Mouse (Mus musculus) kidney, postnatal 36 days (tissue): ENCODE results near the gene Dapl1.

Experiments used
- DNase-seq, 2 experiments: peaks; one replicate each; pipeline ENCODE4 v3.0.0; 2021 to 2022; ENCODE audit warnings: mixed read lengths in 2 of 2

Dapl1 gene

GRCm38 (mm10) chr2:59484438-59484837, at the start of gene Dapl1:
Dapl1 (plus strand) TSS chr2:59484653.
- peak; percentile 64 to 74 for DNase-seq

GRCm38 (mm10) chr2:59434820-59435219, 49.6 kb upstream of the Dapl1 start:
- no peak for DNase-seq

GRCm38 (mm10) chr2:59437684-59438393, 46.6 kb upstream of the Dapl1 start:
- peak; percentile 89 to 90 for DNase-seq

GRCm38 (mm10) chr2:59438479-59438935, 45.9 kb upstream of the Dapl1 start:
- DNase-seq = peak; percentile 62 to 78

GRCm38 (mm10) chr2:59439824-59440223, 44.6 kb upstream of the Dapl1 start:
- no peak for DNase-seq

- DNase-seq = peak; percentile 76 to 92
Measured at GRCm38 (mm10) chr2:59440481-59440880, 44.0 kb upstream of the Dapl1 start.

GRCm38 (mm10) chr2:59441681-59442080, 42.8 kb upstream of the Dapl1 start:
- peak; percentile 18 to 34 for DNase-seq

GRCm38 (mm10) chr2:59446671-59447070, 37.8 kb upstream of the Dapl1 start:
- DNase-seq = peak in 1 of 2 experiments; percentile 17

- DNase-seq = no peak
Measured at GRCm38 (mm10) chr2:59447712-59448111, 36.7 kb upstream of the Dapl1 start.

- DNase-seq = no peak
Measured at GRCm38 (mm10) chr2:59448516-59448915, 35.9 kb upstream of the Dapl1 start.

GRCm38 (mm10) chr2:59448921-59449320, 35.5 kb upstream of the Dapl1 start:
- DNase-seq = no peak

- peak in 1 of 2 experiments; percentile 25 for DNase-seq
Measured at GRCm38 (mm10) chr2:59451675-59452074, 32.8 kb upstream of the Dapl1 start.

GRCm38 (mm10) chr2:59452102-59452501, 32.4 kb upstream of the Dapl1 start:
- DNase-seq = no peak

GRCm38 (mm10) chr2:59462086-59462485, 22.4 kb upstream of the Dapl1 start:
- no peak for DNase-seq

GRCm38 (mm10) chr2:59463428-59464182, 20.8 kb upstream of the Dapl1 start:
- no peak for DNase-seq

GRCm38 (mm10) chr2:59465671-59466070, 18.8 kb upstream of the Dapl1 start:
- no peak for DNase-seq

GRCm38 (mm10) chr2:59466358-59466757, 18.1 kb upstream of the Dapl1 start:
- no peak for DNase-seq

GRCm38 (mm10) chr2:59467085-59467484, 17.4 kb upstream of the Dapl1 start:
- no peak for DNase-seq

- no peak for DNase-seq
Measured at GRCm38 (mm10) chr2:59467976-59468375, 16.5 kb upstream of the Dapl1 start.

- no peak for DNase-seq
Measured at GRCm38 (mm10) chr2:59469590-59470245, 14.7 kb upstream of the Dapl1 start.

- DNase-seq = peak; percentile 16 to 38
Measured at GRCm38 (mm10) chr2:59470326-59471031, 14.0 kb upstream of the Dapl1 start.

- DNase-seq = no peak
Measured at GRCm38 (mm10) chr2:59471051-59471948, 13.2 kb upstream of the Dapl1 start.
